Mouse (Mus musculus) forebrain, embryonic 11.5 days (tissue): ENCODE results near the gene St6gal1. TPM values are rescaled to one million over a fixed set of nuclear protein-coding genes. Genes with fewer than 3 reads are reported as not detected.

ENCODE experiments used
- ATAC-seq: fragments of 200-750 bp; cut with Nextera tagmentation; replicated peaks from 2 replicates; pipeline ENCODE4 v1.8.0; 2017; ENCODE audit warnings: moderate TSS enrichment; ENCODE audit not compliant: low FRiP score
- DNase-seq: peaks from one replicate; pipeline ENCODE4 v3.0.0-alpha.2; 2017; ENCODE audit warnings: low spot score
- H3K27ac ChIP-seq: fragments of 300-500 bp; sonication (generic); 2 replicates; pipeline ENCODE4 v1.5.1; 2014; ENCODE audit warnings: low read depth, low read length
- H3K27me3 ChIP-seq: fragments of 300-500 bp; sonication (generic); 2 replicates; pipeline ENCODE4 v1.6.1; 2014; ENCODE audit warnings: mild to moderate bottlenecking, low read length, mixed read lengths; ENCODE audit not compliant: control insufficient read depth, insufficient read depth
- H3K36me3 ChIP-seq: fragments of 300-500 bp; sonication (generic); 2 replicates; pipeline ENCODE4 v1.6.1; 2014; ENCODE audit warnings: mild to moderate bottlenecking, low read length, moderate library complexity, mixed read lengths; ENCODE audit not compliant: control insufficient read depth, insufficient read depth
- H3K4me1 ChIP-seq: fragments of 300-500 bp; sonication (generic); replicated peaks from 2 replicates; pipeline ENCODE4 v1.6.1; 2014; ENCODE audit warnings: low read length, mixed read lengths; ENCODE audit not compliant: control insufficient read depth, insufficient read depth
- H3K4me2 ChIP-seq: fragments of 300-500 bp; sonication (generic); 2 replicates; pipeline ENCODE4 v1.6.1; 2014; ENCODE audit warnings: low read depth, mild to moderate bottlenecking, low read length, moderate library complexity, mixed read lengths; ENCODE audit not compliant: severe bottlenecking
- H3K4me3 ChIP-seq: fragments of 300-500 bp; sonication (generic); 2 replicates; pipeline ENCODE4 v1.5.1; 2014; ENCODE audit warnings: low read depth, low read length
- H3K9ac ChIP-seq: fragments of 300-500 bp; sonication (generic); 2 replicates; pipeline ENCODE4 v1.6.1; 2014; ENCODE audit warnings: low read length
- H3K9me3 ChIP-seq: fragments of 300-500 bp; sonication (generic); 2 replicates; pipeline ENCODE4 v1.6.1; 2016; ENCODE audit warnings: low read length, mixed read lengths; ENCODE audit not compliant: control insufficient read depth
- WGBS: fragments of 180-500 bp; shearing (Covaris S2); extraction: QIAGEN DNeasy Blood & Tissue Kit; methylation state at CpG from one replicate; pipeline ENCODE4 v1.1.7; 2014; 5-methylcytosine and 5-hydroxymethylcytosine counted together
- polyA plus RNA-seq: library from polyadenylated mRNA; unstranded; fragments of >200 nt; fragmentation: Nextera tagmentation; extraction: Ambion mirVana; gene quantifications from 2 replicates; pipeline ENCODE4 v1.2.1, GENCODE M21; 2014

The St6gal1 gene
- polyA plus RNA-seq, 1 experiment from 2014 or later, result 24.7 TPM

GRCm38 (mm10) chr16:23214314-23214713 lies 10.2 kb upstream of the St6gal1 start:
- no peak for ATAC-seq
- Histone ChIP-seq H3K36me3 (no peaks in the 10 kb centered on the region), H3K4me1 (no peaks in the 10 kb centered on the region), H3K4me3 (no peak overlapping the region), H3K27me3 (no peaks in the 10 kb centered on the region), H3K9ac (no peak overlapping the region), H3K27ac (no peak overlapping the region), H3K4me2 (no peak overlapping the region), H3K9me3 (no peaks in the 10 kb centered on the region)
- DNase-seq, result no peak
- WGBS, result 83% methylated on average over 7 of the region's 7 CpGs

DNA sequence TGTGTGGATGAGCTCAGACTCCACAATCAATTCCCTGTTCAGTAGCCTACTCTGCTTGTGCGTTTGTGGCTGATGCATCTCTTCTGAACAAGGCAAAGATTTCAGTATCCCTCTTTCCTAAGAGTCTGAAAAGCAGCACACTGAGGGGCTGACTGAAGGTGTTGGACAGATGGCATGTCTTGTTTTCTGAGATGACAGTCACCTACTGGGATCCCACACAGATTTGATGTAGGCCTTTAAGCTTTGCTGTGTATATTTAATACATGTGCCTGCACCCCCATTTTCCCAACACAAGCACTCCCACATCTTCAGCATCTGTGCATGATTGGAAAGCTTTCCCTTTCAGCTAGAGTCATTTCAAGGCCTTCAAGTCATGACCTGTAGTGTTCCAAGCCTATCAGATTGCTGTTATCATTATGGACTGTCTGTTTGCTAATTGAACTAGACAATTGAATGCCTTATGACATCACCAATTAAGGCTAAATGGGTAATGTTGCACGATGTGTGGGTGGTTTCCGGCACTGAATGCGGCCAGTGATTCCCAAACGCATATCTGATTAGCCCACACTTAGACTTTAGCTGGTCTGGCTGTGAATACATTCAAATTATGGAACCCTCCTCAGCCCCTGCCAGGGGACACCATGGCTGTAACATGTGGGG lies 9.2 kb upstream of the St6gal1 start:
- H3K4me2 ChIP-seq, result no peak overlapping the region
- no peak overlapping the region for H3K9ac ChIP-seq
- WGBS, result 86% methylated on average over 5 of the region's 5 CpGs
- H3K27me3 ChIP-seq, result no peaks in the 10 kb centered on the region
- H3K4me1 ChIP-seq, result no peaks in the 10 kb centered on the region
- no peaks in the 10 kb centered on the region for H3K9me3 ChIP-seq
- H3K36me3 ChIP-seq, result no peaks in the 10 kb centered on the region
- no peak overlapping the region for H3K27ac ChIP-seq
- DNase-seq (no peak), ATAC-seq (no peak)
- no peak overlapping the region for H3K4me3 ChIP-seq

DNA sequence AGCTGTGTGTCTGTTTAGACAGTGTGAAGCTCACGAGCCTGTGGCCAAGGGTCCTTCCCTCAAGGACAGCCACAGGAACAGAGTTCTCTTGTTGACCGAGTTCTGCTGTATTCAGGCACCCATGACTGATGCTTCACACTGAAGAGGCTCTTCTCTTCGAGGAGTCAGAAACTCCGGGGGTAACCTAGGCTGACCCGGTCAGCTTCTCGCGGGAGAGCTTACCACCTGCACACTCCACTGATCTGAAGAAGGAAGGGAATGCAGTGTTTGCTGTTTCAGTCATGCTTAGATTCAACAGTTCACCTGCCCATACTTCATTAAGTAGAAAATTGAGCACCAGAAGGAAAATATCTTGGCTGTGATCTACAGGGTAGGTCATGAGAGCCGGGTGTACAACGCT lies 8.2 kb upstream of the St6gal1 start:
- H3K9me3 ChIP-seq, result no peaks in the 10 kb centered on the region
- no peaks in the 10 kb centered on the region for H3K4me1 ChIP-seq
- ATAC-seq (no peak), DNase-seq (no peak)
- H3K4me3 ChIP-seq, result no peak overlapping the region
- 89% methylated on average over 9 of the region's 9 CpGs for WGBS
- H3K27ac ChIP-seq, result no peak overlapping the region
- no peaks in the 10 kb centered on the region for H3K27me3 ChIP-seq
- no peak overlapping the region for H3K9ac ChIP-seq
- no peaks in the 10 kb centered on the region for H3K36me3 ChIP-seq
- no peak overlapping the region for H3K4me2 ChIP-seq

GRCm38 (mm10) chr16:23218313-23218712 lies 6.2 kb upstream of the St6gal1 start:
- Histone ChIP-seq H3K4me3 (no peak overlapping the region), H3K27ac (no peak overlapping the region), H3K36me3 (no peaks in the 10 kb centered on the region), H3K4me2 (no peak overlapping the region), H3K9me3 (no peaks in the 10 kb centered on the region), H3K4me1 (no peaks in the 10 kb centered on the region), H3K27me3 (no peaks in the 10 kb centered on the region), H3K9ac (no peak overlapping the region)
- WGBS, result 77% methylated on average over 7 of the region's 7 CpGs
- DNase-seq (no peak), ATAC-seq (no peak)

- WGBS, result 72% methylated on average over 12 of the region's 12 CpGs
- DNase-seq, result no peak
- Histone ChIP-seq H3K27ac (no peak overlapping the region), H3K9ac (no peak overlapping the region), H3K4me3 (no peak overlapping the region), H3K4me1 (peaks cover 6% of the 10 kb centered on the region; the same call in 1 of the 2 replicates), H3K4me2 (no peak overlapping the region), H3K9me3 (no peaks in the 10 kb centered on the region), H3K27me3 (no peaks in the 10 kb centered on the region; the same call in 1 of the 2 replicates), H3K36me3 (no peaks in the 10 kb centered on the region)
- ATAC-seq, result no peak
Measured at GRCm38 (mm10) chr16:23223166-23223870, 1.2 kb upstream of the St6gal1 start.

- H3K36me3 ChIP-seq, result no peaks in the 10 kb centered on the region
- H3K27ac ChIP-seq, result no peak overlapping the region
- peak overlapping the region; percentile 92 for H3K4me2 ChIP-seq
- peaks cover 6% of the 10 kb centered on the region; the same call in 1 of the 2 replicates for H3K4me1 ChIP-seq
- H3K9me3 ChIP-seq, result no peaks in the 10 kb centered on the region
- H3K27me3 ChIP-seq, result no peaks in the 10 kb centered on the region; the same call in 1 of the 2 replicates
- no peak overlapping the region; the same call in 1 of the 2 replicates for H3K9ac ChIP-seq
- ATAC-seq (no peak), DNase-seq (no peak)
- 41% methylated on average over 12 of the region's 12 CpGs for WGBS
- H3K4me3 ChIP-seq, result peak overlapping the region; percentile 78; the same call in 1 of the 2 replicates
Measured at GRCm38 (mm10) chr16:23223871-23224469, 570 bp upstream of the St6gal1 start.

- H3K36me3 ChIP-seq, result no peaks in the 10 kb centered on the region
- no peaks in the 10 kb centered on the region for H3K9me3 ChIP-seq
- peaks cover 3% of the 10 kb centered on the region; the same call in 1 of the 2 replicates for H3K27me3 ChIP-seq
- under 1% methylated on average over 43 of the region's 46 CpGs for WGBS
- H3K9ac ChIP-seq, result peak overlapping the region; percentile 97
- ATAC-seq, result peak; percentile 81
- H3K4me3 ChIP-seq, result peak overlapping the region; percentile 78
- H3K27ac ChIP-seq, result peak overlapping the region; percentile 71
- peaks cover 6% of the 10 kb centered on the region; the same call in 1 of the 2 replicates for H3K4me1 ChIP-seq
- peak; percentile 85 for DNase-seq
- peak overlapping the region; percentile 92 for H3K4me2 ChIP-seq
Measured at GRCm38 (mm10) chr16:23225069-23225721, 655 bp downstream of the St6gal1 start.

DNA sequence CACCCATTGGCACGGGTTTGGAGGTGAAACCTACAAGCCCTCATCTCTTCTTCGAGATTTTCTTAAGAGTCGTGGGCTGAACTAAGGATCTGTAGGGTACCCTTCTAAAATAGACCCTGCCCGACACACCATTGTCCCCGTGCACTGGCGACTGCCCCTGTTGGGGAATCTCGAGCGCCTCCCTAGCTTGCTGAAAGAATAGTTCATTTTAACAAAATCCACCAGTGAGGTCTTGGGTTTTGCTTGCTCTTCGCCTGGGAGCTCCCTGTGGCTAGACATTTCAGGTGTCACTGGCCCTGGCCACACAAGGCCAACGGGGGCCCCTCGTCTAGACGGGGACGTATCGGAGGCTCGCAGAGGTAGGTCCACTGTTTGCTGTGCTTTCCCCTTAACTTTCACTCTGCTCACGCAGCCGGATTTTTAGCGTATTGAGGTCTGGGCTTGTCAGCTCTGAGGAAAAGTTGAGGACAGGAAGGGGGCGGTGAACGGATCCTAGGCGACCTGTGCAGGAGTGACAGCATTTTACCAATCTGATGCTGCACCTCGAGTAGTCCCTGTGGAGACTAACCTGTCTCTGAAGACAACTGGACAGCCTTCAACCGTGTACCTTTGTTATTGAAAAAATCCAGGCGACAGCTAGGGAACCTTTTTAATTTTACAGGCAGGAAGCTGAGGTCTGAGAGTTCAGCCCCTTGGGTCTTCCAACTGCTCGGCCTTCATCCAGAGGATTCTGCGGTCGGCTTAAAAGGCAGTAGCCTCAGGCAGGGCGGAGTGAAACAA lies 1.5 kb downstream of the St6gal1 start:
- Histone ChIP-seq H3K9ac (peak overlapping the region; percentile 97), H3K4me3 (peak overlapping the region; percentile 78), H3K36me3 (no peaks in the 10 kb centered on the region), H3K27me3 (peaks cover 3% of the 10 kb centered on the region; the same call in 1 of the 2 replicates), H3K4me2 (peak overlapping the region; percentile 92), H3K27ac (peak overlapping the region; percentile 54; the same call in 1 of the 2 replicates), H3K9me3 (no peaks in the 10 kb centered on the region), H3K4me1 (peaks cover 6% of the 10 kb centered on the region; the same call in 1 of the 2 replicates)
- ATAC-seq, result peak; percentile 43
- peak; percentile 72 for DNase-seq
- under 1% methylated on average over 28 of the region's 28 CpGs for WGBS
